Comparison of ENCODE assay signal across 7 mouse cellular contexts in genomic region chr11:106612961-106613637, GRCm38 (mm10). TPM values are rescaled to one million over a fixed set of nuclear protein-coding genes. Genes with fewer than 3 reads are reported as not detected.
A peak's percentile ranks its signal among the peaks of the same experiment; 100 is the strongest.
DNase-seq lines count a peak whose midpoint lies in the region; ATAC-seq lines count a peak whose summit lies in the region.

Gene Tex2, minus strand, starts transcription at chr11:106613423.

- DNase-seq in adrenal gland, adult 2 months = peak; percentile 98
- peak; percentile 88 for DNase-seq in embryo, embryonic 11.5 days (ENCODE audit: low read depth, low spot score)
- DNase-seq in gastrocnemius, postnatal 4 days (ENCODE audit: low spot score in 2 of 2) = peak; percentile 92 to 97
- DNase-seq in left cerebral cortex, postnatal 36 days (ENCODE audit: low spot score in 2 of 2) = peak; percentile 96 to 98
- DNase-seq in midbrain, embryonic 11.5 days (ENCODE audit: low spot score, missing footprints) = peak; percentile 98
- DNase-seq in skeletal muscle tissue, adult 2 months (ENCODE audit: low read depth, low spot score) = peak; percentile 95

- intact Hi-C loops in left cerebral cortex, postnatal 36 days (cut with DNase I) = loop anchor here (2.0 to 5.0 kb wide), 2 partner anchors 54 to 111 kb away; no protein-coding TSS in a partner anchor

- H3K36me3 ChIP-seq in intestine, embryonic 16.5 days (ENCODE audit: control insufficient read depth, insufficient read depth, low read length) = no peaks in the 10 kb centered on the region
- no peaks in the 10 kb centered on the region for H3K36me3 ChIP-seq in midbrain, embryonic 11.5 days (ENCODE audit: control insufficient read depth, insufficient read depth, low read length)

- peak within 1 kb of the TSS; percentile 92 for H3K27ac ChIP-seq in intestine, embryonic 16.5 days (ENCODE audit: low read length)
- peak within 1 kb of the TSS; percentile 51; the same call in 1 of the 2 replicates for H3K27ac ChIP-seq in midbrain, embryonic 11.5 days (ENCODE audit: low read depth, low read length)

- peak within 1 kb of the TSS; percentile 100 for H3K4me3 ChIP-seq in intestine, embryonic 16.5 days (ENCODE audit: low read length)
- peak within 1 kb of the TSS; percentile 97 for H3K4me3 ChIP-seq in midbrain, embryonic 11.5 days (ENCODE audit: low read depth, low read length)

- H3K9me3 ChIP-seq in intestine, embryonic 16.5 days (ENCODE audit: control insufficient read depth, low read length) = no peaks in the 10 kb centered on the region
- no peaks in the 10 kb centered on the region for H3K9me3 ChIP-seq in midbrain, embryonic 11.5 days (ENCODE audit: control insufficient read depth, low read length)

- H3K4me1 ChIP-seq in intestine, embryonic 16.5 days (ENCODE audit: control insufficient read depth, insufficient read depth, low read length) = peaks cover 10% of the 10 kb centered on the region
- H3K4me1 ChIP-seq in midbrain, embryonic 11.5 days (ENCODE audit: control insufficient read depth, insufficient read depth, low read length) = peaks cover 4% of the 10 kb centered on the region; the same call in 1 of the 2 replicates

- peak within 1 kb of the TSS; percentile 89 for H3K4me2 ChIP-seq in intestine, embryonic 16.5 days (ENCODE audit: low read depth, low read length)
- peak within 1 kb of the TSS; percentile 93 for H3K4me2 ChIP-seq in midbrain, embryonic 11.5 days

- ATAC-seq in intestine, embryonic 16.5 days = peak; percentile 94
- ATAC-seq in midbrain, embryonic 11.5 days (ENCODE audit: low FRiP score) = peak; percentile 98

- peak within 1 kb of the TSS; percentile 94 for H3K9ac ChIP-seq in intestine, embryonic 16.5 days (ENCODE audit: low read depth, low read length)
- peak within 1 kb of the TSS; percentile 83 for H3K9ac ChIP-seq in midbrain, embryonic 11.5 days (ENCODE audit: low read length)

- no peaks in the 10 kb centered on the region for H3K27me3 ChIP-seq in intestine, embryonic 16.5 days (replicated peaks; ENCODE audit: control insufficient read depth, insufficient read depth, low read length)
- H3K27me3 ChIP-seq in midbrain, embryonic 11.5 days (ENCODE audit: control insufficient read depth, insufficient read depth, low read length) = peaks cover 4% of the 10 kb centered on the region; the same call in 1 of the 2 replicates

- under 1% methylated on average over 36 of the region's 45 CpGs for WGBS in intestine, embryonic 16.5 days
- WGBS in midbrain, embryonic 11.5 days = under 1% methylated on average over 40 of the region's 45 CpGs

RNA-seq across cellular contexts. Expression of gene Tex2, which starts in this region (rescaled TPM):
- 10 to 100 TPM; 54.0 to 55.5 TPM for total RNA-seq in adrenal gland, adult 2 months (2021)
- polyA plus RNA-seq in adrenal gland, adult 2 months (2012; rRNA removed) = 14.0 and 15.8 TPM in 2 replicates
- total RNA-seq in gastrocnemius, postnatal 4 days (2021) = 10 to 100 TPM; 20.1 to 21.7 TPM
- 11.7 and 14.2 TPM in 2 replicates for polyA plus RNA-seq in intestine, embryonic 16.5 days (2015; fragmentation: Nextera tagmentation; extraction: Ambion mirVana)
- 100 to 1,000 TPM; 102 to 112 TPM for total RNA-seq in left cerebral cortex, postnatal 36 days (2021)
- polyA plus RNA-seq in midbrain, embryonic 11.5 days (2014; fragmentation: Nextera tagmentation; extraction: Ambion mirVana) = 9.9 and 10.8 TPM in 2 replicates

Comparison
In these comparisons a context has a peak if more than half of its experiments do, and no peak if none do; other contexts are left out.
1. Peak in every context shown above with its lines: DNase-seq, ATAC-seq, H3K4me3 ChIP-seq and H3K27ac ChIP-seq.